Mouse (Mus musculus): Measurements from ENCODE around the gene Tnr.

The Tnr gene

GRCm38 (mm10) chr1:159523578-159523977 lies at the start of gene Tnr:
Gene Tnr (plus strand): TSS chr1:159523769.
- DNase-seq (ENCODE audit: low spot score in 2 of 2), result no peak

- DNase-seq (ENCODE audit: low spot score in 2 of 2), result no peak
Measured at GRCm38 (mm10) chr1:159489853-159490435, 33.6 kb upstream of the Tnr start.

GRCm38 (mm10) chr1:159492536-159492935 lies 31.0 kb upstream of the Tnr start:
- no peak for DNase-seq (ENCODE audit: low spot score in 2 of 2)

GRCm38 (mm10) chr1:159493720-159494499 lies 29.7 kb upstream of the Tnr start:
- no peak for DNase-seq (ENCODE audit: low spot score in 2 of 2)

GRCm38 (mm10) chr1:159498236-159498635 lies 25.3 kb upstream of the Tnr start:
- DNase-seq (ENCODE audit: low spot score in 2 of 2), result no peak

- no peak for DNase-seq (ENCODE audit: low spot score in 2 of 2)
Measured at GRCm38 (mm10) chr1:159499806-159500460, 23.6 kb upstream of the Tnr start.

- DNase-seq (ENCODE audit: low spot score in 2 of 2), result no peak
Measured at GRCm38 (mm10) chr1:159501911-159502310, 21.7 kb upstream of the Tnr start.

GRCm38 (mm10) chr1:159510667-159511066 lies 12.9 kb upstream of the Tnr start:
- DNase-seq (ENCODE audit: low spot score in 2 of 2), result no peak

GRCm38 (mm10) chr1:159517647-159518046 lies 5.9 kb upstream of the Tnr start:
- no peak for DNase-seq (ENCODE audit: low spot score in 2 of 2)

GRCm38 (mm10) chr1:159519206-159519605 lies 4.4 kb upstream of the Tnr start:
- no peak for DNase-seq (ENCODE audit: low spot score in 2 of 2)

- DNase-seq (ENCODE audit: low spot score in 2 of 2), result no peak
Measured at GRCm38 (mm10) chr1:159523069-159523468, 500 bp upstream of the Tnr start.

- DNase-seq (ENCODE audit: low spot score in 2 of 2), result peak; percentile 53 to 80
Measured at GRCm38 (mm10) chr1:159524051-159524549, 531 bp downstream of the Tnr start.

- no peak for DNase-seq (ENCODE audit: low spot score in 2 of 2)
Measured at GRCm38 (mm10) chr1:159532841-159533569, 9.4 kb downstream of the Tnr start.

GRCm38 (mm10) chr1:159535582-159535981 lies 12.0 kb downstream of the Tnr start:
- no peak for DNase-seq (ENCODE audit: low spot score in 2 of 2)

GRCm38 (mm10) chr1:159537541-159537940 lies 14.0 kb downstream of the Tnr start:
- DNase-seq (ENCODE audit: low spot score in 2 of 2), result no peak

- DNase-seq (ENCODE audit: low spot score in 2 of 2), result no peak
Measured at GRCm38 (mm10) chr1:159538076-159538475, 14.5 kb downstream of the Tnr start.

GRCm38 (mm10) chr1:159545470-159546145 lies 22.0 kb downstream of the Tnr start:
- no peak for DNase-seq (ENCODE audit: low spot score in 2 of 2)

- no peak for DNase-seq (ENCODE audit: low spot score in 2 of 2)
Measured at GRCm38 (mm10) chr1:159551036-159551435, 27.5 kb downstream of the Tnr start.

- DNase-seq (ENCODE audit: low spot score in 2 of 2), result no peak
Measured at GRCm38 (mm10) chr1:159551591-159552442, 28.2 kb downstream of the Tnr start.

- no peak for DNase-seq (ENCODE audit: low spot score in 2 of 2)
Measured at GRCm38 (mm10) chr1:159561616-159562015, 38.0 kb downstream of the Tnr start.
